ENCODE assay signal across 8 mouse cellular contexts in the genomic region with DNA sequence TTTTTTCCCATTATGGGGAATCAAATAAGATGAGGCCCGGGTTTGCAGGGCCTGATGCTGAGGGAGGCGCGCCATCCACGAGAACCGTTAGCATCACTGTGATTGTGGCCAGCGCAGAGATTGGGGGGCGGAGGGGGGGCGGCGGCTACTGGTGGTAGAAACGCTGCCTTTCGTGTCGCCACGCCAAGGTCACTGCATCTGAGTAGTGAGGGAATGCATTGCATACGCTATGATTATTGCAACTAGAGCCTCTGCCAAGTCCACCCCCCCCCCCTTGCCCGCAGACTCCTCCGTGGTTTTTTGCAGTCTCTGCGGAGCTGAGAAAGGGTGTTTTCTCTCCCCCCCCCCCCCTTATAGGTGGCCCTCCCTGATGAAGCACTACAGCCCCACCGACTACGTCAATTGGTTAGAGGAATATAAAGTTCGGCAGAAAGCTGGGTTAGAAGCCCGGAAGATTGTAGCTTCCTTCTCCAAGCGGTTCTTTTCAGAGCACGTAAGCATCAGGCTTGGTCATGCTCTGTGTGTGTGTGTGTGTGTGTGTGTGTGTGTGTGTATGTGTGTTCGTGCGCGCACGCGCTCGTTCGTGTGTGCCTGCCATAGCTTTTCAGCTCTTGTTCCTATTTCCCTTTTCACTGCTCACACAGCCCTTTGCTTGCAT. TPM values are rescaled to one million over a fixed set of nuclear protein-coding genes. Genes with fewer than 3 reads are reported as not detected.
DNase-seq lines count a peak whose midpoint lies in the region; ATAC-seq and TF ChIP-seq lines count a peak whose summit lies in the region.

No protein-coding gene starts in this region.

- no peak for TF ChIP-seq POLR2A in small intestine, adult 2 months (IDR thresholded peaks at IDR 0.05; ENCODE audit: low read depth, low read length)

- H3K27me3 ChIP-seq in forebrain, embryonic 13.5 days = no peaks in the 10 kb centered on the region
- no peaks in the 10 kb centered on the region for H3K27me3 ChIP-seq in small intestine, adult 2 months (ENCODE audit: control insufficient read depth, insufficient read depth, low read length)

- no peak for TF ChIP-seq CTCF in small intestine, adult 2 months (IDR thresholded peaks at IDR 0.05; ENCODE audit: extremely low read depth, insufficient read length, insufficient replicate concordance, low read depth, low read length)

- DNase-seq in kidney, adult 18-20 months = peak; percentile 20
- DNase-seq in kidney, adult 8-10 months = no peak
- peak; percentile 63 for DNase-seq in T-cell, adult 2 months (ENCODE audit: low spot score)
- DNase-seq in kidney, postnatal 14 days = peak; percentile 43

- WGBS in forebrain, embryonic 13.5 days = 5% methylated on average over 30 of the region's 30 CpGs
- 2% methylated on average over 27 of the region's 30 CpGs for WGBS in macrophage (ENCODE audit: missing documents)
- 21% methylated on average over 30 of the region's 30 CpGs for WGBS in small intestine, adult 2 months

- peak overlapping the region; percentile 88 for H3K27ac ChIP-seq in forebrain, embryonic 13.5 days
- H3K27ac ChIP-seq in macrophage = peak overlapping the region; percentile 25; the same call in 1 of the 2 replicates
- no peak overlapping the region for H3K27ac ChIP-seq in small intestine, adult 2 months (ENCODE audit: insufficient read depth, low read depth, low read length)

- H3K4me2 ChIP-seq in forebrain, embryonic 13.5 days = peak overlapping the region; percentile 87

- H3K9me3 ChIP-seq in forebrain, embryonic 13.5 days (replicated peaks) = no peaks in the 10 kb centered on the region

- H3K9ac ChIP-seq in forebrain, embryonic 13.5 days = peak overlapping the region; percentile 99

- peaks cover 36% of the 10 kb centered on the region for H3K36me3 ChIP-seq in forebrain, embryonic 13.5 days (ENCODE audit: poor library complexity, severe bottlenecking)
- H3K36me3 ChIP-seq in macrophage (ENCODE audit: inconsistent target) = 0 out of 2 replicates have a peak, but pooled peaks cover 5% of the 10 kb centered on the region
- no peaks in the 10 kb centered on the region; the same call in 1 of the 2 replicates for H3K36me3 ChIP-seq in small intestine, adult 2 months (ENCODE audit: control insufficient read depth, insufficient read depth, low read length)

- H3K79me2 ChIP-seq in macrophage (ENCODE audit: inconsistent target) = peaks cover 12% of the 10 kb centered on the region; the same call in 1 of the 2 replicates

- ATAC-seq in forebrain, embryonic 13.5 days = peak; percentile 3; the same call in 1 of the 2 replicates
- ATAC-seq in megakaryocyte-erythroid progenitor cell, adult 5-6 weeks (replicated peaks; ENCODE audit: low FRiP score, low TSS enrichment, poor library complexity, severe bottlenecking) = no peak

- H3K4me1 ChIP-seq in forebrain, embryonic 13.5 days = peaks cover 36% of the 10 kb centered on the region
- H3K4me1 ChIP-seq in small intestine, adult 2 months (ENCODE audit: control insufficient read depth, insufficient read depth, insufficient read length, low read length) = peaks cover 4% of the 10 kb centered on the region

- peak overlapping the region; percentile 100 for H3K4me3 ChIP-seq in forebrain, embryonic 13.5 days
- H3K4me3 ChIP-seq in macrophage (ENCODE audit: inconsistent target) = peak overlapping the region; percentile 53
- H3K4me3 ChIP-seq in small intestine, adult 2 months (ENCODE audit: low read depth, low read length) = peak overlapping the region; percentile 92

RNA-seq across cellular contexts. Expression of gene Fbxo21, which starts 1.1 kb away (rescaled TPM):
- 141 and 154 TPM in 2 replicates for polyA plus RNA-seq in forebrain, embryonic 13.5 days (2015; fragmentation: Nextera tagmentation; extraction: Ambion mirVana)
- total RNA-seq in macrophage (2018; cell fraction: chromatin; rRNA removed) = 10 to 100 TPM in 12 of 26 experiments, 1 to 10 TPM in 14; 1.4 to 23.7 (median 8.6) TPM
- 10 to 100 TPM in 17 of 26 experiments, 1 to 10 TPM in 9; 5.5 to 19.0 (median 11.8) TPM for total RNA-seq in macrophage (2018; cell fraction: cytosol; rRNA removed)
- total RNA-seq in macrophage (2018; cell fraction: nucleus; rRNA removed) = 10 to 100 TPM in 8 of 26 experiments, 1 to 10 TPM in 18; 3.1 to 22.8 (median 6.8) TPM
- polyA plus RNA-seq in macrophage (2018) = 8.3 to 14.7 TPM (median 11.1 TPM) in 3 replicates
- 9.6 and 12.9 TPM in 2 replicates for polyA plus RNA-seq in small intestine, adult 2 months (2012; rRNA removed)
- total RNA-seq in megakaryocyte-erythroid progenitor cell, adult 5-6 weeks (2014; fragmentation: Nextera tagmentation) = 4.1 and 5.4 TPM in 2 replicates
- 6.9 and 8.5 TPM in 2 replicates for total RNA-seq in megakaryocyte-erythroid progenitor cell, adult 5-6 weeks (2017)

RNA-seq across cellular contexts. Expression of gene Tesc, which starts 49.9 kb away (rescaled TPM):
- 4.5 and 5.2 TPM in 2 replicates for polyA plus RNA-seq in forebrain, embryonic 13.5 days (2015; fragmentation: Nextera tagmentation; extraction: Ambion mirVana)
- not detected for total RNA-seq in macrophage (2018; cell fraction: chromatin; rRNA removed)
- total RNA-seq in macrophage (2018; cell fraction: cytosol; rRNA removed) = under 1 TPM in 5 of 26 experiments, not detected in 21; 0.10 to 0.24 (median 0.14) TPM
- not detected for total RNA-seq in macrophage (2018; cell fraction: nucleus; rRNA removed)
- polyA plus RNA-seq in macrophage (2018) = not detected in 3 replicates
- polyA plus RNA-seq in small intestine, adult 2 months (2012; rRNA removed) = 9.8 and 25.5 TPM in 2 replicates
- not detected in 2 replicates for total RNA-seq in megakaryocyte-erythroid progenitor cell, adult 5-6 weeks (2014; fragmentation: Nextera tagmentation)
- not detected in 2 replicates for total RNA-seq in megakaryocyte-erythroid progenitor cell, adult 5-6 weeks (2017)

Comparison
In these comparisons a context has a peak if more than half of its experiments do, and no peak if none do; other contexts are left out.
1. DNase-seq: peak in kidney, adult 18-20 months (single experiment), T-cell, adult 2 months (single experiment) and kidney, postnatal 14 days (single experiment); none in kidney, adult 8-10 months (0 of 2).
2. Peak in every context shown above with its lines, with median percentiles within 50 percentile points of each other: H3K4me3 ChIP-seq.